Mouse (Mus musculus) testis, adult 2 months (tissue): ENCODE measurements at regions not wholly inside any gene's neighbourhood (a gene's known extent, or its start where the extent isn't known, plus 50 kb on each side); places are given as distances from the start of the nearest gene placed in this dataset.

Source experiments
- CTCF ChIP-seq: fragments of 200-500 bp; IDR thresholded peaks from 2 replicates; pipeline ENCODE4 v1.5.1; 2012; ENCODE audit warnings: low read depth, mild to moderate bottlenecking, inconsistent platforms, low read length, moderate library complexity; ENCODE audit not compliant: control insufficient read depth, insufficient read depth, insufficient replicate concordance
- POLR2A ChIP-seq: fragments of 200-500 bp; IDR thresholded peaks from 2 replicates; pipeline ENCODE4 v1.6.1; 2012; ENCODE audit warnings: low read depth, mild to moderate bottlenecking, inconsistent platforms, low read length, moderate library complexity; ENCODE audit not compliant: control insufficient read depth

- TF ChIP-seq CTCF (no peak), POLR2A (no peak)
Measured at GRCm38 (mm10) chr6:44067841-44068240, 401.8 kb upstream of the Tpk1 start.
